Mouse (Mus musculus) embryonic facial prominence, embryonic 15.5 days (tissue): ENCODE data around the gene Bhlhb9. TPM values are rescaled to one million over a fixed set of nuclear protein-coding genes. Genes with fewer than 3 reads are reported as not detected.
"Not testable (repeated sequence)": the region's sequence is repeated elsewhere in the genome, so short reads cannot be mapped to it uniquely, and the experiment has no call there.

Experiments
- ATAC-seq: fragments of 200-750 bp; cut with Nextera tagmentation; 2 replicates; pipeline ENCODE4 v1.8.0; 2017; ENCODE audit warnings: low read depth, moderate TSS enrichment; ENCODE audit not compliant: insufficient number of reproducible peaks, low FRiP score, low TSS enrichment
- H3K27ac ChIP-seq: fragments of 300-500 bp; sonication (generic); replicated peaks from 2 replicates; pipeline ENCODE4 v1.5.1; 2015; ENCODE audit warnings: mild to moderate bottlenecking, inconsistent platforms
- H3K27me3 ChIP-seq: fragments of 300-500 bp; sonication (generic); 2 replicates; pipeline ENCODE4 v1.6.1; 2015; ENCODE audit warnings: inconsistent platforms
- H3K36me3 ChIP-seq: fragments of 300-500 bp; sonication (generic); 2 replicates; pipeline ENCODE4 v1.6.1; 2015; ENCODE audit warnings: mild to moderate bottlenecking, inconsistent platforms
- H3K4me1 ChIP-seq: fragments of 300-500 bp; sonication (generic); 2 replicates; pipeline ENCODE4 v1.6.1; 2015; ENCODE audit warnings: inconsistent platforms
- H3K4me2 ChIP-seq: fragments of 300-500 bp; sonication (generic); replicated peaks from 2 replicates; pipeline ENCODE4 v1.6.1; 2015; ENCODE audit warnings: mild to moderate bottlenecking, inconsistent platforms
- H3K4me3 ChIP-seq: fragments of 300-500 bp; sonication (generic); replicated peaks from 2 replicates; pipeline ENCODE4 v1.5.1; 2015; ENCODE audit warnings: mild to moderate bottlenecking, inconsistent platforms
- H3K9ac ChIP-seq: fragments of 300-500 bp; sonication (generic); 2 replicates; pipeline ENCODE4 v1.6.1; 2015; ENCODE audit warnings: inconsistent platforms
- H3K9me3 ChIP-seq: fragments of 300-500 bp; sonication (generic); replicated peaks from 2 replicates; pipeline ENCODE4 v1.6.1; 2016; ENCODE audit warnings: inconsistent platforms
- WGBS: fragments of 180-500 bp; shearing (Covaris S2); methylation state at CpG from one replicate; pipeline ENCODE4 v1.1.7; 2015; 5-methylcytosine and 5-hydroxymethylcytosine counted together
- polyA plus RNA-seq: library from polyadenylated mRNA; unstranded; fragments of >200 nt; fragmentation: Nextera tagmentation; extraction: Ambion mirVana; gene quantifications from 2 replicates; pipeline ENCODE4 v1.2.1, GENCODE M21; 2015

Bhlhb9 gene
- polyA plus RNA-seq, result 51.8 TPM in 2 replicates

GRCm38 (mm10) chrX:135797212-135797644 is at the start of gene Bhlhb9:
TSS of gene Bhlhb9 (plus strand) at chrX:135797594.
- Histone ChIP-seq H3K4me3 (peak within 1 kb of the TSS; percentile 56), H3K36me3 (0 out of 2 replicates have a peak, but pooled peaks cover 11% of the 10 kb centered on the region), H3K4me2 (peak within 1 kb of the TSS; percentile 52), H3K9ac (peak within 1 kb of the TSS; percentile 37), H3K27ac (0 out of 2 replicates have a peak within 1 kb of the TSS, but pooled peaks have one; percentile 22)
- not testable (repeated sequence) for H3K9me3 ChIP-seq, ATAC-seq, H3K27me3 ChIP-seq, H3K4me1 ChIP-seq
- 23% methylated on average over 4 of the region's 5 CpGs for WGBS

- H3K27ac ChIP-seq, result no peak overlapping the region
- no peak for ATAC-seq
- H3K36me3 ChIP-seq, result no peaks in the 10 kb centered on the region
- H3K9me3 ChIP-seq, result no peaks in the 10 kb centered on the region
- no peak overlapping the region for H3K4me2 ChIP-seq
- 0% methylated on average over 2 of the region's 2 CpGs for WGBS
- no peaks in the 10 kb centered on the region for H3K4me1 ChIP-seq
- H3K4me3 ChIP-seq, result no peak overlapping the region
- no peak overlapping the region for H3K9ac ChIP-seq
- H3K27me3 ChIP-seq, result no peaks in the 10 kb centered on the region
Observed at GRCm38 (mm10) chrX:135752832-135753231, 44.6 kb upstream of the Bhlhb9 start.

- no peaks in the 10 kb centered on the region for H3K4me1 ChIP-seq
- no peaks in the 10 kb centered on the region for H3K36me3 ChIP-seq
- no peak overlapping the region for H3K27ac ChIP-seq
- no peaks in the 10 kb centered on the region for H3K9me3 ChIP-seq
- H3K4me2 ChIP-seq, result no peak overlapping the region
- no peak overlapping the region for H3K9ac ChIP-seq
- ATAC-seq, result no peak
- no peaks in the 10 kb centered on the region for H3K27me3 ChIP-seq
- no peak overlapping the region for H3K4me3 ChIP-seq
Observed at GRCm38 (mm10) chrX:135761707-135762106, 35.7 kb upstream of the Bhlhb9 start.

GRCm38 (mm10) chrX:135768043-135768548 is 29.3 kb upstream of the Bhlhb9 start:
- Histone ChIP-seq H3K27ac (no peak overlapping the region), H3K4me1 (no peaks in the 10 kb centered on the region), H3K4me3 (no peak overlapping the region), H3K4me2 (no peak overlapping the region), H3K27me3 (no peaks in the 10 kb centered on the region), H3K36me3 (no peaks in the 10 kb centered on the region), H3K9me3 (no peaks in the 10 kb centered on the region), H3K9ac (no peak overlapping the region)
- ATAC-seq, result no peak
- WGBS, result 58% methylated on average over 3 of the region's 3 CpGs

GRCm38 (mm10) chrX:135768565-135768964 is 28.8 kb upstream of the Bhlhb9 start:
- Histone ChIP-seq H3K27me3 (no peaks in the 10 kb centered on the region), H3K9me3 (no peaks in the 10 kb centered on the region), H3K36me3 (no peaks in the 10 kb centered on the region), H3K27ac (no peak overlapping the region), H3K4me2 (no peak overlapping the region), H3K4me3 (no peak overlapping the region), H3K9ac (no peak overlapping the region), H3K4me1 (no peaks in the 10 kb centered on the region)
- ATAC-seq, result no peak
- 76% methylated on average over 2 of the region's 2 CpGs for WGBS

GRCm38 (mm10) chrX:135791536-135791935 is 5.9 kb upstream of the Bhlhb9 start:
- no peak for ATAC-seq
- Histone ChIP-seq H3K27ac (peak overlapping the region; percentile 85; the same call in 1 of the 2 replicates), H3K4me2 (no peak overlapping the region), H3K4me1 (no peaks in the 10 kb centered on the region), H3K9ac (no peak overlapping the region), H3K27me3 (no peaks in the 10 kb centered on the region), H3K9me3 (no peaks in the 10 kb centered on the region), H3K4me3 (no peak overlapping the region), H3K36me3 (no peaks in the 10 kb centered on the region)

GRCm38 (mm10) chrX:135792326-135792725 is 5.1 kb upstream of the Bhlhb9 start:
- WGBS, result 49% methylated on average over 6 of the region's 6 CpGs
- H3K36me3 ChIP-seq, result no peaks in the 10 kb centered on the region
- no peak overlapping the region for H3K4me3 ChIP-seq
- no peak overlapping the region for H3K4me2 ChIP-seq
- H3K27me3 ChIP-seq, result no peaks in the 10 kb centered on the region
- no peak for ATAC-seq
- H3K9ac ChIP-seq, result no peak overlapping the region
- H3K4me1 ChIP-seq, result no peaks in the 10 kb centered on the region
- peak overlapping the region; percentile 85 for H3K27ac ChIP-seq
- no peaks in the 10 kb centered on the region for H3K9me3 ChIP-seq

GRCm38 (mm10) chrX:135795591-135796304 is 1.6 kb upstream of the Bhlhb9 start:
- Histone ChIP-seq H3K4me2 (peak overlapping the region; percentile 52), H3K27ac (0 out of 2 replicates have a peak overlapping the region, but pooled peaks have one; percentile 22), H3K36me3 (0 out of 2 replicates have a peak, but pooled peaks cover 11% of the 10 kb centered on the region), H3K4me3 (peak overlapping the region; percentile 56), H3K9ac (0 out of 2 replicates have a peak overlapping the region, but pooled peaks have one; percentile 37)
- H3K4me1 ChIP-seq, H3K9me3 ChIP-seq, H3K27me3 ChIP-seq: not testable (repeated sequence)
- ATAC-seq, result peak; percentile 88
- 18% methylated on average over 24 of the region's 27 CpGs for WGBS

- 0 out of 2 replicates have a peak overlapping the region, but pooled peaks have one; percentile 22 for H3K27ac ChIP-seq
Observed at GRCm38 (mm10) chrX:135796305-135797211, 836 bp upstream of the Bhlhb9 start.

GRCm38 (mm10) chrX:135804149-135804548 is 6.8 kb downstream of the Bhlhb9 start:
- H3K27ac ChIP-seq, result no peak overlapping the region
- H3K27me3 ChIP-seq, result no peaks in the 10 kb centered on the region
- H3K4me3 ChIP-seq, result no peak overlapping the region
- no peaks in the 10 kb centered on the region for H3K4me1 ChIP-seq
- no peak for ATAC-seq
- no peaks in the 10 kb centered on the region for H3K9me3 ChIP-seq
- H3K4me2 ChIP-seq, result no peak overlapping the region
- no peak overlapping the region for H3K9ac ChIP-seq
- 0 out of 2 replicates have a peak, but pooled peaks cover 11% of the 10 kb centered on the region for H3K36me3 ChIP-seq
- WGBS, result 83% methylated on average over 3 of the region's 3 CpGs

More at GRCm38 (mm10) chrX:135796305-135797211, 836 bp upstream of the Bhlhb9 start:
- ATAC-seq, result peak; percentile 51; the same call in 1 of the 2 replicates
- peak overlapping the region; percentile 52 for H3K4me2 ChIP-seq
- H3K4me3 ChIP-seq, result peak overlapping the region; percentile 56
- 0 out of 2 replicates have a peak, but pooled peaks cover 11% of the 10 kb centered on the region for H3K36me3 ChIP-seq
- H3K4me1 ChIP-seq, H3K27me3 ChIP-seq, H3K9me3 ChIP-seq: not testable (repeated sequence)
- H3K9ac ChIP-seq, result peak overlapping the region; percentile 37
- 28% methylated on average over 23 of the region's 26 CpGs for WGBS

- Histone ChIP-seq H3K36me3 (no peaks in the 10 kb centered on the region), H3K27ac (no peak overlapping the region), H3K9ac (no peak overlapping the region), H3K4me2 (no peak overlapping the region), H3K9me3 (no peaks in the 10 kb centered on the region), H3K4me1 (no peaks in the 10 kb centered on the region), H3K4me3 (no peak overlapping the region), H3K27me3 (no peaks in the 10 kb centered on the region)
- 21% methylated on average over 1 of the region's 1 CpGs for WGBS
- no peak for ATAC-seq
Observed at GRCm38 (mm10) chrX:135805780-135806179, 8.4 kb downstream of the Bhlhb9 start.
